Mouse (Mus musculus) limb, embryonic 11.5 days (tissue): ENCODE data around the gene Hrg. TPM values are rescaled to one million over a fixed set of nuclear protein-coding genes. Genes with fewer than 3 reads are reported as not detected.
"Not testable (repeated sequence)": the region's sequence is repeated elsewhere in the genome, so short reads cannot be mapped to it uniquely, and the experiment has no call there.

Experiments
- ATAC-seq: fragments of 200-750 bp; cut with Nextera tagmentation; 2 replicates; pipeline ENCODE4 v1.8.0; 2017; ENCODE audit warnings: low read depth; ENCODE audit not compliant: insufficient number of reproducible peaks, low FRiP score, low TSS enrichment
- DNase-seq: peaks from one replicate; pipeline ENCODE4 v3.0.0-alpha.2; 2015; ENCODE audit warnings: low spot score
- H3K27ac ChIP-seq: fragments of 300-500 bp; sonication (generic); replicated peaks from 2 replicates; pipeline ENCODE4 v1.5.1; 2014; ENCODE audit warnings: low read depth, mild to moderate bottlenecking, low read length
- H3K27me3 ChIP-seq: fragments of 300-500 bp; sonication (generic); 2 replicates; pipeline ENCODE4 v1.6.1; 2014; ENCODE audit warnings: mild to moderate bottlenecking, low read length, mixed read lengths; ENCODE audit not compliant: control insufficient read depth, insufficient read depth
- H3K36me3 ChIP-seq: fragments of 300-500 bp; sonication (generic); 2 replicates; pipeline ENCODE4 v1.6.1; 2014; ENCODE audit warnings: mild to moderate bottlenecking, low read length, moderate library complexity, mixed read lengths; ENCODE audit not compliant: control insufficient read depth, insufficient read depth
- H3K4me1 ChIP-seq: fragments of 300-500 bp; sonication (generic); 2 replicates; pipeline ENCODE4 v1.6.1; 2014; ENCODE audit warnings: low read length, mixed read lengths; ENCODE audit not compliant: control insufficient read depth, insufficient read depth
- H3K4me2 ChIP-seq: fragments of 300-500 bp; sonication (generic); 2 replicates; pipeline ENCODE4 v1.6.1; 2014; ENCODE audit warnings: low read depth, mild to moderate bottlenecking, moderate library complexity; ENCODE audit not compliant: severe bottlenecking
- H3K4me3 ChIP-seq: fragments of 300-500 bp; sonication (generic); 2 replicates; pipeline ENCODE4 v1.5.1; 2014; ENCODE audit warnings: low read depth, low read length
- H3K9ac ChIP-seq: fragments of 300-500 bp; sonication (generic); 2 replicates; pipeline ENCODE4 v1.6.1; 2014; ENCODE audit warnings: mild to moderate bottlenecking, low read length
- H3K9me3 ChIP-seq: fragments of 300-500 bp; sonication (generic); 2 replicates; pipeline ENCODE4 v1.6.1; 2016; ENCODE audit warnings: low read length; ENCODE audit not compliant: control insufficient read depth
- WGBS: fragments of 180-500 bp; shearing (Covaris S2); extraction: QIAGEN DNeasy Blood & Tissue Kit; methylation state at CpG from one replicate; pipeline ENCODE4 v1.1.7; 2014; 5-methylcytosine and 5-hydroxymethylcytosine counted together
- polyA plus RNA-seq: library from polyadenylated mRNA; unstranded; fragments of >200 nt; fragmentation: Nextera tagmentation; extraction: Ambion mirVana; gene quantifications from 2 replicates; pipeline ENCODE4 v1.2.1, GENCODE M21; 2014

Hrg gene
- polyA plus RNA-seq, 1 experiment from 2014 or later: not detected

- not testable (repeated sequence) for ATAC-seq, H3K4me2 ChIP-seq, H3K9ac ChIP-seq, H3K9me3 ChIP-seq, H3K27ac ChIP-seq, H3K4me1 ChIP-seq, H3K36me3 ChIP-seq, H3K4me3 ChIP-seq, H3K27me3 ChIP-seq, DNase-seq
These were observed 8.9 kb upstream of the Hrg start for GRCm38 (mm10) chr16:22941825-22942476.

GRCm38 (mm10) chr16:22947371-22947770, 3.5 kb upstream of the Hrg start:
- ATAC-seq (no peak), DNase-seq (no peak)
- WGBS: 87% methylated on average over 2 of the region's 2 CpGs
- Histone ChIP-seq H3K27me3 (no peaks in the 10 kb centered on the region), H3K27ac (no peak overlapping the region), H3K9ac (no peak overlapping the region), H3K4me1 (no peaks in the 10 kb centered on the region), H3K36me3 (no peaks in the 10 kb centered on the region), H3K9me3 (no peaks in the 10 kb centered on the region), H3K4me2 (no peak overlapping the region), H3K4me3 (no peak overlapping the region)

DNA sequence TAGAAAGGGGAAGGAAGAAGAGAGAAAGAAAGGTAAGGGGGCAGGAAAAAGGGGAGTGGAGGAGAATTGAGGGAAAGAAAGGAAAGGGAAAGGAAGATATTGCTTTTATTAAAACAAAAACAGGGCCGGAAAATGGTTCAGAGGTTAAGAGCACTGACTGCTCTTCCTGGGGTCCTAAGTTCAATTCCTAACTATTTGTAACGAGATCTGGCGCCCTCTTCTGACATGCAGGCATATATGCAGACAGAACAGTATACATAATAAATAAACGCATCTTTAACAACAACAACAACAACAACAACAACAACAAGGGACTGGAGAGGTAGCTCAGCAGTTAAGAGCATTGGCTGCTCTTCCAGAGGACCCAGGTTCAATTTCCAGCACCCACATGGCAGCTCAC, 2.2 kb downstream of the Hrg start:
- no peak overlapping the region for H3K9ac ChIP-seq
- no peaks in the 10 kb centered on the region for H3K36me3 ChIP-seq
- ATAC-seq (no peak), DNase-seq (no peak)
- no peak overlapping the region for H3K4me2 ChIP-seq
- H3K9me3 ChIP-seq: no peaks in the 10 kb centered on the region
- no peak overlapping the region for H3K4me3 ChIP-seq
- H3K4me1 ChIP-seq: no peaks in the 10 kb centered on the region
- H3K27me3 ChIP-seq: no peaks in the 10 kb centered on the region
- whole genome bisulfite sequencing: 29% methylated on average over 4 of the region's 4 CpGs
- H3K27ac ChIP-seq: no peak overlapping the region

- no peak overlapping the region for H3K4me2 ChIP-seq
- WGBS: 77% methylated on average over 13 of the region's 13 CpGs
- no peak for DNase-seq
These were observed 4.7 kb downstream of the Hrg start for GRCm38 (mm10) chr16:22955397-22956084.

GRCm38 (mm10) chr16:22956085-22956439, 5.2 kb downstream of the Hrg start:
- Histone ChIP-seq H3K4me2 (no peak overlapping the region), H3K4me3 (no peak overlapping the region), H3K9me3 (no peaks in the 10 kb centered on the region), H3K36me3 (no peaks in the 10 kb centered on the region), H3K27ac (no peak overlapping the region), H3K4me1 (no peaks in the 10 kb centered on the region), H3K9ac (no peak overlapping the region), H3K27me3 (no peaks in the 10 kb centered on the region)
- 89% methylated on average over 11 of the region's 11 CpGs for WGBS
- no peak for ATAC-seq
- no peak for DNase-seq

More at GRCm38 (mm10) chr16:22955397-22956084, 4.7 kb downstream of the Hrg start:
- ATAC-seq: no peak
- Histone ChIP-seq H3K4me1 (no peaks in the 10 kb centered on the region), H3K9ac (no peak overlapping the region), H3K36me3 (no peaks in the 10 kb centered on the region), H3K9me3 (no peaks in the 10 kb centered on the region), H3K4me3 (no peak overlapping the region), H3K27ac (no peak overlapping the region), H3K27me3 (no peaks in the 10 kb centered on the region)

DNA sequence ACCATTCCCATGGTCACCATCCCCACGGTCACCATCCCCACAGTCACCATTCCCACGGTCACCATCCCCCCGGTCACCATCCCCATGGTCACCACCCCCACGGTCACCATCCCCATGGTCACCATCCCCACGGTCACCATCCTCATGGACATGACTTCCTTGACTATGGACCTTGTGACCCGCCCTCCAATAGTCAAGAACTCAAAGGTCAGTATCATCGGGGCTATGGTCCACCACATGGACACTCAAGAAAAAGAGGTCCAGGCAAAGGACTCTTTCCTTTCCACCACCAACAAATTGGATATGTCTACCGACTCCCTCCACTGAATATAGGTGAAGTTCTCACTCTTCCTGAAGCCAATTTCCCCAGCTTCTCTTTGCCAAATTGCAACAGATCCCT, 10.2 kb downstream of the Hrg start:
- DNase-seq (no peak), ATAC-seq (no peak)
- WGBS: 91% methylated on average over 8 of the region's 8 CpGs
- no peak overlapping the region for H3K9ac ChIP-seq
- no peaks in the 10 kb centered on the region for H3K27me3 ChIP-seq
- H3K9me3 ChIP-seq: no peaks in the 10 kb centered on the region
- no peak overlapping the region for H3K4me3 ChIP-seq
- H3K36me3 ChIP-seq: no peaks in the 10 kb centered on the region
- H3K4me1 ChIP-seq: no peaks in the 10 kb centered on the region
- no peak overlapping the region for H3K4me2 ChIP-seq
- H3K27ac ChIP-seq: no peak overlapping the region

GRCm38 (mm10) chr16:22962256-22962655, 11.4 kb downstream of the Hrg start:
- no peak overlapping the region for H3K9ac ChIP-seq
- no peaks in the 10 kb centered on the region for H3K4me1 ChIP-seq
- 86% methylated on average over 5 of the region's 5 CpGs for WGBS
- no peak overlapping the region for H3K4me3 ChIP-seq
- no peaks in the 10 kb centered on the region for H3K9me3 ChIP-seq
- H3K27me3 ChIP-seq: no peaks in the 10 kb centered on the region
- H3K27ac ChIP-seq: no peak overlapping the region
- no peaks in the 10 kb centered on the region for H3K36me3 ChIP-seq
- DNase-seq (no peak), ATAC-seq (no peak)
- H3K4me2 ChIP-seq: no peak overlapping the region

DNA sequence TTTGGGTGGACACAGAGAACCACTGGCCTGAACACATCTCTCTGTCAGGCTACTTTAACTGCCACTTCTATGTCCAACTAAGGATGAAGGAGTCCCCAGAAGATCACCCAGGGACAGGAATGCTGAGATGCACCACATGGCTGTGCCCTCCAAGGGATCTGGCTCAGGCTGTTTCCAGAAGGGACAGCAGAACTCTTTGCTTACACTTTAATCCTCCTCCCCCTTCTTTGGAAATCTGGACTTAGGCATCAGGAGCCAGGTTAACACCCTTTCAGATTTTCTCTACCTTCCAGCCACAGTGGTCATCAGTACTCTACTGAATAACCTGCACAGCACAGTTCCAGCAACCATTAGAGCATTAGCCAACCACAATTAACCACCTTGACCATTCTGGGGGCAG, 12.4 kb downstream of the Hrg start:
- no peak for ATAC-seq
- no peak overlapping the region for H3K4me2 ChIP-seq
- no peak overlapping the region for H3K4me3 ChIP-seq
- no peaks in the 10 kb centered on the region for H3K36me3 ChIP-seq
- H3K4me1 ChIP-seq: no peaks in the 10 kb centered on the region
- H3K9me3 ChIP-seq: no peaks in the 10 kb centered on the region
- H3K27me3 ChIP-seq: no peaks in the 10 kb centered on the region
- no peak overlapping the region for H3K9ac ChIP-seq
- H3K27ac ChIP-seq: no peak overlapping the region
- DNase-seq: no peak
